Mouse (Mus musculus) ES-Bruce4 (cell line): ENCODE results near the gene Slc4a5. TPM values are rescaled to one million over a fixed set of nuclear protein-coding genes. Genes with fewer than 3 reads are reported as not detected.

Experiments used
- H3K27ac ChIP-seq: 2 replicates; pipeline ENCODE4 v1.5.1; 2012; ENCODE audit warnings: low read length, inconsistent platforms; ENCODE audit not compliant: insufficient read depth
- H3K27me3 ChIP-seq: 2 replicates; pipeline ENCODE4 v1.6.1; 2012; ENCODE audit warnings: mild to moderate bottlenecking, low read length, inconsistent platforms; ENCODE audit not compliant: control insufficient read depth, poor library complexity, insufficient read depth, severe bottlenecking
- H3K36me3 ChIP-seq: 2 replicates; pipeline ENCODE4 v1.6.1; 2012; ENCODE audit warnings: inconsistent platforms, mild to moderate bottlenecking, low read length, moderate library complexity; ENCODE audit not compliant: control insufficient read depth, poor library complexity, insufficient read depth, severe bottlenecking
- H3K4me1 ChIP-seq: one replicate; pipeline ENCODE4 v1.8.1; 2011; ENCODE audit warnings: low read length; ENCODE audit not compliant: control insufficient read depth, insufficient read depth
- H3K4me3 ChIP-seq: 2 replicates; pipeline ENCODE4 v1.5.1; 2011; ENCODE audit warnings: low read depth, mild to moderate bottlenecking, low read length
- H3K9ac ChIP-seq: 2 replicates; pipeline ENCODE4 v1.6.1; 2012; ENCODE audit warnings: low read depth, mild to moderate bottlenecking, inconsistent platforms; ENCODE audit not compliant: poor library complexity, severe bottlenecking
- H3K9me3 ChIP-seq: replicated peaks from 2 replicates; pipeline ENCODE4 v1.6.1; 2012; ENCODE audit warnings: mild to moderate bottlenecking, low read length, inconsistent platforms; ENCODE audit not compliant: control insufficient read depth, poor library complexity, insufficient read depth, severe bottlenecking
- CTCF ChIP-seq: IDR thresholded peaks from one replicate; pipeline ENCODE4 v1.8.1; 2011; ENCODE audit warnings: low read depth, low read length
- EP300 ChIP-seq: IDR thresholded peaks from 2 replicates; pipeline ENCODE4 v1.6.1; 2011; ENCODE audit warnings: low read depth, low read length; ENCODE audit not compliant: insufficient read depth
- POLR2A ChIP-seq: IDR thresholded peaks from one replicate; pipeline ENCODE4 v1.8.1; 2011; ENCODE audit warnings: low read length; ENCODE audit not compliant: insufficient read depth
- polyA plus RNA-seq: library from polyadenylated mRNA; stranded (reverse); fragments of >200 nt; gene quantifications from 2 replicates; pipeline ENCODE4 v1.2.4, GENCODE M21; 2011; ENCODE audit warnings: low read depth; ENCODE audit not compliant: missing spikeins, insufficient read depth, insufficient read length

The Slc4a5 gene
- polyA plus RNA-seq, 1 experiment: 3.8 TPM

- Histone ChIP-seq H3K36me3 (no peaks in the 10 kb centered on the region), H3K27me3 (no peaks in the 10 kb centered on the region), H3K4me1 (no peaks in the 10 kb centered on the region), H3K9me3 (no peaks in the 10 kb centered on the region), H3K9ac (no peak overlapping the region; the same call in 1 of the 2 replicates), H3K27ac (no peak overlapping the region), H3K4me3 (peak overlapping the region; percentile 13; the same call in 1 of the 2 replicates)
- TF ChIP-seq POLR2A: no peak
- TF ChIP-seq CTCF: no peak
- TF ChIP-seq EP300: no peak
Observed at GRCm38 (mm10) chr6:83237123-83237522, 17.5 kb downstream of the Slc4a5 start.

GRCm38 (mm10) chr6:83244422-83245061, 24.9 kb downstream of the Slc4a5 start:
- H3K9me3 ChIP-seq: no peaks in the 10 kb centered on the region
- H3K9ac ChIP-seq: no peak overlapping the region
- no peak overlapping the region for H3K4me3 ChIP-seq
- H3K27me3 ChIP-seq: no peaks in the 10 kb centered on the region
- TF ChIP-seq POLR2A (no peak), EP300 (no peak), CTCF (no peak)
- H3K27ac ChIP-seq: no peak overlapping the region
- no peaks in the 10 kb centered on the region for H3K4me1 ChIP-seq
- H3K36me3 ChIP-seq: no peaks in the 10 kb centered on the region

GRCm38 (mm10) chr6:83245134-83245533, 25.5 kb downstream of the Slc4a5 start:
- H3K9me3 ChIP-seq: no peaks in the 10 kb centered on the region
- H3K36me3 ChIP-seq: no peaks in the 10 kb centered on the region
- H3K4me1 ChIP-seq: no peaks in the 10 kb centered on the region
- H3K9ac ChIP-seq: no peak overlapping the region
- no peaks in the 10 kb centered on the region for H3K27me3 ChIP-seq
- H3K4me3 ChIP-seq: no peak overlapping the region
- no peak overlapping the region for H3K27ac ChIP-seq
- no peak for TF ChIP-seq CTCF
- no peak for TF ChIP-seq POLR2A
- no peak for TF ChIP-seq EP300

- no peak overlapping the region for H3K4me3 ChIP-seq
- H3K27ac ChIP-seq: no peak overlapping the region
- H3K27me3 ChIP-seq: no peaks in the 10 kb centered on the region
- TF ChIP-seq EP300 (no peak), POLR2A (no peak), CTCF (no peak)
- no peaks in the 10 kb centered on the region for H3K9me3 ChIP-seq
- no peak overlapping the region for H3K9ac ChIP-seq
- H3K4me1 ChIP-seq: no peaks in the 10 kb centered on the region
- H3K36me3 ChIP-seq: no peaks in the 10 kb centered on the region
Observed at GRCm38 (mm10) chr6:83245997-83246396, 26.4 kb downstream of the Slc4a5 start.

GRCm38 (mm10) chr6:83246750-83247149, 27.1 kb downstream of the Slc4a5 start:
- Histone ChIP-seq H3K27ac (no peak overlapping the region), H3K36me3 (no peaks in the 10 kb centered on the region), H3K27me3 (no peaks in the 10 kb centered on the region), H3K9ac (no peak overlapping the region), H3K9me3 (no peaks in the 10 kb centered on the region), H3K4me3 (no peak overlapping the region), H3K4me1 (no peaks in the 10 kb centered on the region)
- TF ChIP-seq EP300 (no peak), POLR2A (no peak), CTCF (no peak)

GRCm38 (mm10) chr6:83247153-83247552, 27.5 kb downstream of the Slc4a5 start:
- H3K27me3 ChIP-seq: no peaks in the 10 kb centered on the region
- H3K27ac ChIP-seq: no peak overlapping the region
- no peak overlapping the region for H3K9ac ChIP-seq
- TF ChIP-seq EP300: no peak
- no peak for TF ChIP-seq CTCF
- no peak for TF ChIP-seq POLR2A
- no peak overlapping the region for H3K4me3 ChIP-seq
- no peaks in the 10 kb centered on the region for H3K4me1 ChIP-seq
- H3K9me3 ChIP-seq: no peaks in the 10 kb centered on the region
- no peaks in the 10 kb centered on the region for H3K36me3 ChIP-seq

GRCm38 (mm10) chr6:83254242-83254641, 34.6 kb downstream of the Slc4a5 start:
- Histone ChIP-seq H3K9me3 (no peaks in the 10 kb centered on the region), H3K9ac (no peak overlapping the region), H3K4me1 (no peaks in the 10 kb centered on the region), H3K27ac (no peak overlapping the region), H3K4me3 (no peak overlapping the region), H3K27me3 (no peaks in the 10 kb centered on the region), H3K36me3 (no peaks in the 10 kb centered on the region)
- TF ChIP-seq CTCF: no peak
- no peak for TF ChIP-seq POLR2A
- TF ChIP-seq EP300: no peak
